Mouse (Mus musculus): Measurements from ENCODE around the gene Gm7694.

- TF ChIP-seq POLR2A (IDR thresholded peaks at IDR 0.05; ENCODE audit: extremely low read depth, insufficient read depth, low read length), result no peak
- TF ChIP-seq CTCF (IDR thresholded peaks at IDR 0.05; ENCODE audit: low read depth, low read length), result no peak
Measured at GRCm38 (mm10) chr1:170339943-170340342, 33.8 kb upstream of the Gm7694 start.

All from liver, adult 2 months (tissue).